Mouse (Mus musculus) thymus, adult 2 months (tissue): ENCODE measurements around the gene Tshz2. TPM values are rescaled to one million over a fixed set of nuclear protein-coding genes. Genes with fewer than 3 reads are reported as not detected.
A peak's percentile ranks its signal among the peaks of the same experiment; 100 is the strongest.

Experiments
- DNase-seq: peaks from one replicate; pipeline ENCODE4 v3.0.0; 2021
- H3K27ac ChIP-seq: fragments of 200-500 bp; 2 replicates; pipeline ENCODE4 v1.5.1; 2012; ENCODE audit warnings: low read length, control low read depth; ENCODE audit not compliant: control insufficient read depth, insufficient read depth
- H3K27me3 ChIP-seq: fragments of 200-500 bp; 2 replicates; pipeline ENCODE4 v1.6.1; 2012; ENCODE audit warnings: mild to moderate bottlenecking, low read length, moderate library complexity, mixed read lengths; ENCODE audit not compliant: control insufficient read depth, insufficient read depth
- H3K36me3 ChIP-seq: fragments of 200-500 bp; 2 replicates; pipeline ENCODE4 v1.6.1; 2012; ENCODE audit warnings: mild to moderate bottlenecking, low read length, moderate library complexity; ENCODE audit not compliant: control insufficient read depth, insufficient read depth
- H3K4me1 ChIP-seq: fragments of 200-500 bp; replicated peaks from 2 replicates; pipeline ENCODE4 v1.6.1; 2012; ENCODE audit warnings: low read length; ENCODE audit not compliant: control insufficient read depth, insufficient read depth
- H3K4me3 ChIP-seq: fragments of 200-500 bp; 2 replicates; pipeline ENCODE4 v1.5.1; 2012; ENCODE audit warnings: mild to moderate bottlenecking, low read length, control low read depth, moderate library complexity; ENCODE audit not compliant: control insufficient read depth, insufficient read depth
- CTCF ChIP-seq: fragments of 200-500 bp; IDR thresholded peaks from 2 replicates; pipeline ENCODE4 v1.5.1; 2012; ENCODE audit warnings: mild to moderate bottlenecking, control low read depth, low read length, moderate library complexity, borderline replicate concordance; ENCODE audit not compliant: control insufficient read depth, poor library complexity, insufficient read depth; ENCODE audit errors: extremely low read depth
- POLR2A ChIP-seq: fragments of 200-500 bp; IDR thresholded peaks from 2 replicates; pipeline ENCODE4 v1.6.1; 2012; ENCODE audit warnings: mild to moderate bottlenecking, low read length, control low read depth, moderate library complexity; ENCODE audit not compliant: control insufficient read depth, poor library complexity, insufficient read depth; ENCODE audit errors: extremely low read depth
- WGBS: fragments of 180-500 bp; shearing (Covaris S2); methylation state at CpG from one replicate; pipeline ENCODE4 v1.1.7; 2018; 5-methylcytosine and 5-hydroxymethylcytosine counted together
- polyA plus RNA-seq: library from polyadenylated mRNA; depleted of rRNA; stranded (reverse); fragments of >200 nt; gene quantifications from 2 replicates; pipeline ENCODE4 v1.2.3, GENCODE M21; 2012

Gene Tshz2
- polyA plus RNA-seq, 1 experiment = 2.5 TPM

DNA sequence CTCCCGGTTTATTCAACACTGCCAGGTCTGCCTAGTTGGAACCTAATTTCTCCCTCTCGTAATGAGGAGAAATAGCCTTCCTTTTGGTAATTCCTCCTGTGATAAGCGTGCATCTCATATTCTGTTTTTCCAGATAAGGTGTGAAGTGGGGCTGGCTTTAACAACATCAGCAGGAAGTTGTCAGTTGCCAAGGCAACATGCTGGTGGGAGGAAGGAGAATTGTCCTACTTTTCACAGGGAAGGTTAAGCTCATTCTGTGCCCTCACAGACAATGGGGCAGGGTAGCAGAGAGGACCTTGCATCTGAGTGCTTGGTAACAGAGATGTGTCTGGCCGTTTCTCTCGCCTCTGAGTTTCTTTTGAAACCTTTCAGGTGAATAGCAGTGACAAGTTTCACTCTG is 47.1 kb downstream of the Tshz2 start:
- Histone ChIP-seq H3K36me3 (no peaks in the 10 kb centered on the region), H3K4me3 (no peak overlapping the region), H3K27me3 (no peaks in the 10 kb centered on the region), H3K27ac (peak overlapping the region; percentile 89), H3K4me1 (peaks cover 51% of the 10 kb centered on the region)
- no peak for TF ChIP-seq POLR2A
- no peak for TF ChIP-seq CTCF
- WGBS = 61% methylated on average over 5 of the region's 5 CpGs
- peak; percentile 52 for DNase-seq

DNA sequence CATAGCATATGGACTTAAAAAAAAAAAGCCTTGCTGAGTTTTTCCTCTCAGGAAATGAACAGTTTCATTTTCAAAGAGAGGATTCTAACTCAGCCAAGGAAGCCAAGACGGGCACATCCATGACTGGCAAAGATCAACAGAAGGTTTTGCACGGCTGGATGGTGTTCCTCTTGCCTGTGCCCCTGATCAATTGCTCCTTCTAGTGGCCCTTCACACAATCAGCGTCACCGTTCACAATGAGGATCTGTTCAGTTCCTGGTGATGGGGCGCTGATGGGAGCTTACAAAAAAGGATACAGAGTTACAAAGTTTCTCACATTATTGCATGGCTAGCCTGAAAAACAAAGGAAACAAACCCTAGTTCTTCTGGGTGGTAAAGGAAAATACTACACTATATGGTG is 52.4 kb downstream of the Tshz2 start:
- no peaks in the 10 kb centered on the region for H3K27me3 ChIP-seq
- no peak for DNase-seq
- no peak for TF ChIP-seq POLR2A
- peaks cover 38% of the 10 kb centered on the region for H3K4me1 ChIP-seq
- WGBS = 36% methylated on average over 5 of the region's 5 CpGs
- no peak overlapping the region for H3K4me3 ChIP-seq
- H3K27ac ChIP-seq = no peak overlapping the region
- no peaks in the 10 kb centered on the region for H3K36me3 ChIP-seq

GRCm38 (mm10) chr2:169685747-169686146 is 52.9 kb downstream of the Tshz2 start:
- no peak overlapping the region for H3K27ac ChIP-seq
- TF ChIP-seq POLR2A = no peak
- no peak for TF ChIP-seq CTCF
- 92% methylated on average over 7 of the region's 7 CpGs for WGBS
- DNase-seq = no peak
- no peak overlapping the region for H3K4me3 ChIP-seq
- no peaks in the 10 kb centered on the region for H3K36me3 ChIP-seq
- H3K27me3 ChIP-seq = no peaks in the 10 kb centered on the region
- peaks cover 37% of the 10 kb centered on the region for H3K4me1 ChIP-seq

- no peaks in the 10 kb centered on the region for H3K27me3 ChIP-seq
- H3K4me1 ChIP-seq = peaks cover 30% of the 10 kb centered on the region
- H3K4me3 ChIP-seq = no peak overlapping the region
- 96% methylated on average over 12 of the region's 12 CpGs for WGBS
- no peak for DNase-seq
- TF ChIP-seq CTCF = no peak
- no peak for TF ChIP-seq POLR2A
- H3K27ac ChIP-seq = no peak overlapping the region
- no peaks in the 10 kb centered on the region for H3K36me3 ChIP-seq
Observed at GRCm38 (mm10) chr2:169686697-169687430, 54.1 kb downstream of the Tshz2 start.

DNA sequence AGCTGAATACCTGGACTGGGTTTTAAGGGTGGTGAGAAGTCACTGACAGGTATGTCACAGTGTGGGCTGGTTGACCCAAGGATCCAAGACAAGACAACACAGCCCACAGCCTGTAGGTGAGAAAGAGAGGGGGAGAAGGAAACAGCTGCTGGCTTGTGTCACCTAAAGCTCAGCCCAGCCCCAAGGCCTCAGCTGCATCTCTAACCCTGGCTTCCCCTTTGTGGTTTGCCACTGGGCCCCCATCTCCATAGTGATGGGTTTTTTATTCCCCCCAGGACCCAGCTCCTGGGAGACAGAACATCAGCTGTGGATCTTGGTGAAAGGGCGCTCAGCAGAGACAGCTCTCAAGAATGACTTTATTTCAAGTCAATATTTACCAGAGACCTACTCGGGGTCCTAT is 57.2 kb downstream of the Tshz2 start:
- WGBS = 11% methylated on average over 2 of the region's 2 CpGs

GRCm38 (mm10) chr2:169694494-169694893 is 61.7 kb downstream of the Tshz2 start:
- TF ChIP-seq CTCF = no peak
- TF ChIP-seq POLR2A = no peak
- peak overlapping the region; percentile 22; the same call in 1 of the 2 replicates for H3K27ac ChIP-seq
- H3K36me3 ChIP-seq = no peaks in the 10 kb centered on the region
- no peak for DNase-seq
- H3K4me1 ChIP-seq = peaks cover 54% of the 10 kb centered on the region
- H3K27me3 ChIP-seq = no peaks in the 10 kb centered on the region
- 94% methylated on average over 9 of the region's 9 CpGs for WGBS
- H3K4me3 ChIP-seq = no peak overlapping the region

More for the DNA sequence above, 57.2 kb downstream of the Tshz2 start:
- TF ChIP-seq CTCF = no peak
- TF ChIP-seq POLR2A = no peak
- Histone ChIP-seq H3K27ac (peak overlapping the region; percentile 81), H3K27me3 (no peaks in the 10 kb centered on the region), H3K36me3 (no peaks in the 10 kb centered on the region), H3K4me1 (peaks cover 41% of the 10 kb centered on the region), H3K4me3 (no peak overlapping the region)
- peak; percentile 33 for DNase-seq
